Mouse (Mus musculus): ENCODE results near the gene Apaf1.

DNA sequence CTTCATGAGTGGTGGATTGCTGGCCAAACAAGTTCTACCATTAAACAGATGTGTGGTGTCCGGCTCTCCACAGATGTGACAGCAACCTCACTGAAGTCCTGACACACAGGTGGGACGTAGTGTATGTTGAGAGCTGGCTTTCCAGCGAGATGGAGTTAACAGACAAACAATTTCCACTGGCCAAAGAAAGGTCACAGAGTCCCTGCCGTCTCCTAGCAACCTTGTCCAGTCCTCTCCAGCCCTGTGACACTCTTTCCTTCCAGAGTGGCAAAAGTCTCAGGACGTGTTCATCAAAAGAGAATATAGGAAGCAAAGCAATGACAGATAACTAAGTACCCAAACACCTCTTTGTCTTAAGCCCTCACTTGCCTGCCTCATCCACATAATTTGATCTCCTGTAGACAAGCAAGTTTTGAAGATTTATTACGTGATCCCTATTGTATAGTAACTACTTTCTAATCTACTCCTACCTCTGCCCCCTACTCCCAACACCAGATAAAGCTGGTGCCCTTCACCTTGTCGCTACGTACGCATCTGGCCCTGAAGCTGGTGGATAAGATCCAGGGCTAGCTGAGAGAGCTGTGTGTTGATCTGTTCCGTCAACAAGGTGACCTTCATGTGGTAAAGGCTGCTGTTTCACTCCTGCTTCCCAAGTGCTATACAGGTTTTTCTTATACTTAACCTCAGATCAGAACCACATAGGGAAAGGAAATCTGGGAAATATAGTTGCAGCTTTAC, 44.2 kb upstream of the Apaf1 start:
- no peak for TF ChIP-seq ZNF384 (IDR thresholded peaks at IDR 0.05; ENCODE audit: low read depth, low read length)
- TF ChIP-seq ZC3H11A (IDR thresholded peaks at IDR 0.05; ENCODE audit: borderline replicate concordance, low read depth, low read length) = no peak
- TF ChIP-seq MAFK (IDR thresholded peaks at IDR 0.05; ENCODE audit: insufficient read depth, low read depth, low read length) = no peak
